In genomic region chr2:50704297-50704696, GRCm38 (mm10) we compare ENCODE assay signal across 11 mouse cellular contexts.
A peak's percentile ranks its signal among the peaks of the same experiment; 100 is the strongest.
DNase-seq lines count a peak whose midpoint lies in the region; ATAC-seq lines count a peak whose summit lies in the region.
"Had no signal": no experiment of that assay in that cellular context is flagged by ENCODE, and none has a peak within 500 bp of the region (broad histone marks: within the 10 kb centered on the region; RNA-seq: fewer than 3 reads in every experiment).

No protein-coding gene starts in this region.

- H3K4me3 ChIP-seq in brown adipose tissue, adult 24 weeks (ENCODE audit: insufficient read depth, low read depth, low read length): no peak overlapping the region
- H3K4me3 ChIP-seq in lung, embryonic 16.5 days (ENCODE audit: low read length): no peak overlapping the region
- H3K4me3 ChIP-seq: neural tube, embryonic 12.5 days had no signal

- 0 out of 2 replicates have a peak overlapping the region, but pooled peaks have one; percentile 2 for H3K27ac ChIP-seq in brown adipose tissue, adult 24 weeks (replicated peaks; ENCODE audit: low read depth, low read length)
- H3K27ac ChIP-seq in lung, embryonic 16.5 days (ENCODE audit: low read length): peak overlapping the region; percentile 30; the same call in 1 of the 2 replicates
- H3K27ac ChIP-seq: neural tube, embryonic 12.5 days had no signal

- peak; percentile 13 for DNase-seq in gastrocnemius, adult 18-20 months (ENCODE audit: low spot score)
- DNase-seq in gastrocnemius, postnatal 4 days (ENCODE audit: low spot score in 2 of 2): no peak
- peak; percentile 32 for DNase-seq in heart, postnatal 25 days (ENCODE audit: low spot score)
- DNase-seq in thymus, postnatal 4 days: no peak
- no peak for DNase-seq in right cerebral cortex, postnatal 4 days
- no peak for DNase-seq in c-Kit-positive CD71-positive TER-119-positive erythroid progenitor cells, embryonic 14.5 days (ENCODE audit: low spot score)
- DNase-seq: cerebellum, postnatal 14 days; layer of hippocampus, adult 9-11 months had no signal

- H3K9me3 ChIP-seq in lung, embryonic 16.5 days (ENCODE audit: control insufficient read depth, low read length): no peaks in the 10 kb centered on the region
- H3K9me3 ChIP-seq: neural tube, embryonic 12.5 days had no signal

- H3K9ac ChIP-seq in lung, embryonic 16.5 days (ENCODE audit: low read length): no peak overlapping the region
- H3K9ac ChIP-seq: neural tube, embryonic 12.5 days had no signal

- peak; percentile 66 for ATAC-seq in lung, embryonic 16.5 days (ENCODE audit: low read depth)

- WGBS in lung, embryonic 16.5 days: 23% methylated on average over 3 of the region's 3 CpGs

- H3K4me2 ChIP-seq in lung, embryonic 16.5 days (ENCODE audit: low read depth, low read length): no peak overlapping the region
- H3K4me2 ChIP-seq: neural tube, embryonic 12.5 days had no signal

- H3K36me3 ChIP-seq in lung, embryonic 16.5 days (ENCODE audit: control insufficient read depth, insufficient read depth, low read length): no peaks in the 10 kb centered on the region
- H3K36me3 ChIP-seq: neural tube, embryonic 12.5 days had no signal

- intact Hi-C loops in heart, postnatal 25 days (cut with DNase I): no loop called here

- H3K4me1 ChIP-seq in brown adipose tissue, adult 24 weeks (ENCODE audit: control insufficient read depth, insufficient read depth, insufficient read length, low read length): no peaks in the 10 kb centered on the region
- H3K4me1 ChIP-seq in lung, embryonic 16.5 days (replicated peaks; ENCODE audit: control insufficient read depth, insufficient read depth, low read length): peaks cover 24% of the 10 kb centered on the region

- no peaks in the 10 kb centered on the region for H3K27me3 ChIP-seq in lung, embryonic 16.5 days (ENCODE audit: control insufficient read depth, insufficient read depth, low read depth, low read length)
- H3K27me3 ChIP-seq: neural tube, embryonic 12.5 days had no signal

Comparison
In these comparisons a context has a peak if more than half of its experiments do, and no peak if none do; other contexts are left out.
1. DNase-seq: peak in gastrocnemius, adult 18-20 months (single experiment) and heart, postnatal 25 days (single experiment); none in gastrocnemius, postnatal 4 days (0 of 2), thymus, postnatal 4 days (single experiment), right cerebral cortex, postnatal 4 days (single experiment) and c-Kit-positive CD71-positive TER-119-positive erythroid progenitor cells, embryonic 14.5 days (single experiment).